Mouse (Mus musculus): Measurements from ENCODE around the gene Enox2.

The Enox2 gene

DNA sequence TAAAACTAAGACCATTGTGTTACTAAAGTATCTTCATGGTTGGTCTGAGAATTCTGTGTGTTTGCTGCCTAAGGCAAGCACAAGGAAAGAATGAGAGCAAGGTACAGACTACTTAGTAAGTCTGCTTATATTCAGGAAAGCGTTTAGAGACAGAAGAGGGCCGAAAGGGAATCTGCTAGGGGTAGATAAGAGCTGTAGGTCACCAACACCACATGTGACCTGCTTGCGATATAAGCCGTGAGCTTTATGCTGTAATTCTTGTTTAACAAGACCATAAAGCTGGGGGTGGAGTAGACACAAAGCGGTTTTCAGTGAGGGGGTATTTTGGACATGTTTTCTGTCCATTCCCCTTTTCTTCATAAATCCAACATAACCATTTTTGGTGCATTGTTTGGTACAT is 302.4 kb downstream of the Enox2 start:
- no peak for DNase-seq

DNA sequence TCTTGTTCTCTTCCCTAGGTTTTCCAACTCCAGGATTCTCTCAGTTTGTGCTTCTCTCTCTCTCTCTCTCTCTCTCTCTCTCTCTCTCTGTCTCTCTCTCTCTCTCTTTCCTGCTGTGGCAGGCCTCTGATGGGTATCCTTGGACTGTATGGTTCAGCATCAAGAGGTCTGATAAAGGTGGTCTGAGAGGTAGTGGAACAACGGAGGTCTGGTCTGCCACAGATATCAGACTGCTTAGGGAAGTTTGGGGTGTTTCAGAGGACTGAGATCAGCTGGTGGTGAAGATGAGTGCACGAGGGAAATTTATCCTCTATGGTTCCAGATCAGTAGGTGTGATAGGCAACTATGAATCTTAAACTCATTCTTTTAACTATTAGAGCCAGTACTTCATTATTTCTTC is 303.6 kb downstream of the Enox2 start:
- no peak for DNase-seq

All from B cell, adult 2 months (primary cell).